Mouse (Mus musculus) bone marrow macrophage, adult 2 months (primary cell): ENCODE data around the gene Pdyn.
A peak's percentile ranks its signal among the peaks of the same experiment; 100 is the strongest.

Source experiments
- CTCF ChIP-seq: IDR thresholded peaks from 2 replicates; pipeline ENCODE4 v1.5.1; 2012; ENCODE audit warnings: low read depth, mild to moderate bottlenecking, low read length, moderate library complexity
- POLR2A ChIP-seq: IDR thresholded peaks from 2 replicates; pipeline ENCODE4 v1.6.1; 2012; ENCODE audit warnings: mild to moderate bottlenecking, low read depth, low read length, borderline replicate concordance

DNA sequence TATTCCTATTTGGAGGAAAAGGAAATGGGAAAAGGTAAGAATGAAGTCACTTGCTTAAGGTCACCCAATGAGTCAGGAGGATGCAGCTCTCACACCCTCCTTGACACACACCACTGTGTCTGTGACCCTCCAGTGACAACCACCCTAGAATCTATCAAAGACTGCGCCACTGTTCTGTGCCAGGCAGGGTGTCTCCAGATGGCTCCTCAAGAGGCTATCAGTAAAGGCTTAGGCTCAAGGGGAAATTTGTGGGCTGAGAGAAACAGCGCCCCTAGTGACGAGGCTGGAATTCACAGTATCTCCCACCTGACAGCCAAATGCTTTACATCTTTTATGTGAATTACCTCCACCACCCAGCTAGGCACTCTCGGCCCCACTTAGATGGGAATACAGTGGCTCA lies 3.6 kb downstream of the Pdyn start:
- TF ChIP-seq CTCF (peak; percentile 75), POLR2A (no peak)
